Mouse (Mus musculus) spleen, postnatal 14 days (tissue): ENCODE measurements around the gene Mapkapk3.
"Not testable (repeated sequence)": the region's sequence is repeated elsewhere in the genome, so short reads cannot be mapped to it uniquely, and the experiment has no call there.

Experiments
- DNase-seq, 2 experiments: peaks; one replicate each; pipeline ENCODE4 v3.0.0; 2021 to 2022; ENCODE audit warnings: low spot score in 2 of 2

Mapkapk3 gene

GRCm38 (mm10) chr9:107307886-107308285 is 18.2 kb upstream of the Mapkapk3 start:
- DNase-seq, result peak in 1 of 2 experiments; percentile 47

- DNase-seq, result no peak
These were observed 17.6 kb upstream of the Mapkapk3 start for GRCm38 (mm10) chr9:107307099-107307872.

DNA sequence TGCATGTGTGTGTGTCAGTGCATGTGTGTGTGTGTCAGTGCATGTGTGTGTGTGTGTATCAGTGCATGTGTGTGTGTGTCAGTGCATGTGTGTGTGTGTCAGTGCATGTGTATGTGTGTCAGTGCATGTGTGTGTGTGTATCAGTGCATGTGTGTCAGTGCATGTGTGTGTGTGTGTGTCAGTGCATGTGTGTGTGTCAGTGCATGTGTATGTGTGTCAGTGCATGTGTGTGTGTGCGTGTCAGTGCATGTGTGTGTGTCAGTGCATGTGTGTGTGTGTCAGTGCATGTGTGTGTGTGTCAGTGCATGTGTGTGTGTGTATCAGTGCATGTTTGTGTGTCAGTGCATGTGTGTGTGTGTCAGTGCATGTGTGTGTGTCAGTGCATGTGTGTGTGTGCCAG is 17.0 kb upstream of the Mapkapk3 start:
- not testable (repeated sequence) for DNase-seq

GRCm38 (mm10) chr9:107305601-107306542 is 16.2 kb upstream of the Mapkapk3 start:
- no peak for DNase-seq

DNA sequence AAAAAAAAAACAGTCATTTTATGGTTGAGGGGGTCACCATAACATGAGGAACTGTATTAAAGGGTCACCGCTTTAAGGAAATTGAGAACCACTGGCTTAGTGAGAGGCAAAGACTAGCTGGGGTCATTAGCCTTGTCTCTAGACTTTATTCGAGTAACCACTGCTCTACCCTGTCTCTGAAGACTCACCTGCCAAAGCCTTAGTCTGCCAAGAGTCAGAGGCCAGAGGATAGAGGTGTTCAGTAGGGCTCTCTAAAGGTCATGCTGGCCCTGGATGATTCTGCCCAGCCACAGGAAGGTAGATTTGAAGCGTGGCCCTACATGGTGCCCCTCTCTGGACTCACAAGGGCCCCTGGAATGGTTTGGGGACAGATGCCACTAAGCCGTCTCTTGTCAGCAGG is 15.3 kb upstream of the Mapkapk3 start:
- no peak for DNase-seq

DNA sequence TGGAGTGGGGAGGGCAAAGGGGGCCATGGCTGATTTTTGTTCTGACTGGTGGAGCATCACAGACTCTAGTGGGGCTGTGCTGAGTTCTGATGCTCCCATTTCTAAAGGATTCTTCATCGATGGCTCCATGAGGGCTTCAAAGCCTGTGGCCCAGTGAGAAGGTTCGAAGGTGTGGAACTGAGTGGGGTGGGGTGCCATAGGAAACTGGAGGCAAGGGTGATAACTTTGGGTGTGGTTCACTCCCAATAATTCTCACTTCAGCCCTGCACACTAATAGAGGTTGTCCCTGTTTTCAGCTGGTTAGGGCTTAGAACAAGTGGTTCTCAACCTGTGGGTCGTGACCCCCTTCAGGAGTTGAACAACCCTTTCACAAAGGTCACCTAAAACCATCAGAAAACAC is 14.7 kb upstream of the Mapkapk3 start:
- no peak for DNase-seq

DNA sequence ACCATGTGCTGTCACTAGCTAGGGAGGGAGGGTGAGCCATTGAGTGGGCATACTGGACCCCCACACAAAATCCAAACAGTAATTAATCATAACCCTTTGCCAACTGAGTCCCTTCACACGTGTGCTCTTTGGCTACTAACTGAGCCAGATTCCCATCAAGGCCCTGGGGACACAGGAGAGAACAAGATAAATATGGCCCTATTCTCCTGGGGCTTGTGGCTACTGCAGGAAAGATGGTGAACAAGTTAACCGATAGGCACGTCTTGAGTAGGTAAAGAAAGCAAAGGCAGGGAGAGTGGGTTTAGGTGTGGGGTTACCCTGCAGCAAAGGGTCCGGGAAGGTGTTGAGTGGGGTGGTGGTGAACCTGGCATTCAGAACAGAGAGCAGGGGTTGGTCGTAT is 14.2 kb upstream of the Mapkapk3 start:
- no peak for DNase-seq

- DNase-seq, result no peak
These were observed 13.6 kb upstream of the Mapkapk3 start for GRCm38 (mm10) chr9:107303121-107303820.

DNA sequence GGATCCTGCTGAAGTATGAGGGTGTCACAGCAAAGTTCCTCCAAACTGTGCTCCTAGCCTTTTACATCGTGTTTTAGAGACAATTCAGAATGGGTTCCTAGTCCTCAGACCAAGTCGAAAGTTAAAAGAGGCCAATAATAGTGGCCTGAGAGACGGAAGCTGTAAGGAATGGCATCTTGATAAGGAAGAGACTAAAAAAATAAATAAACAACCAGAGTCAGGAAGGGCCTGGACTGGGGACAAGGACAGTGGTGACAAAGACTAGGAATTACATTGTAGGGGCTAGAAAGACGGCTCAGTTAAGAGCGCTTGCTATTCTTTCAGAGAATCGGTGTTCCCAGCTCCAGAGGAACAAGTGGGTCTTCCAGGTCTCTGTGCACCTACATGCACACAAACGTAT is 12.9 kb upstream of the Mapkapk3 start:
- no peak for DNase-seq

GRCm38 (mm10) chr9:107301554-107302331 is 12.1 kb upstream of the Mapkapk3 start:
- no peak for DNase-seq

GRCm38 (mm10) chr9:107300224-107300973 is 10.7 kb upstream of the Mapkapk3 start:
- DNase-seq, result no peak

GRCm38 (mm10) chr9:107299783-107300182 is 10.1 kb upstream of the Mapkapk3 start:
- DNase-seq, result no peak

DNA sequence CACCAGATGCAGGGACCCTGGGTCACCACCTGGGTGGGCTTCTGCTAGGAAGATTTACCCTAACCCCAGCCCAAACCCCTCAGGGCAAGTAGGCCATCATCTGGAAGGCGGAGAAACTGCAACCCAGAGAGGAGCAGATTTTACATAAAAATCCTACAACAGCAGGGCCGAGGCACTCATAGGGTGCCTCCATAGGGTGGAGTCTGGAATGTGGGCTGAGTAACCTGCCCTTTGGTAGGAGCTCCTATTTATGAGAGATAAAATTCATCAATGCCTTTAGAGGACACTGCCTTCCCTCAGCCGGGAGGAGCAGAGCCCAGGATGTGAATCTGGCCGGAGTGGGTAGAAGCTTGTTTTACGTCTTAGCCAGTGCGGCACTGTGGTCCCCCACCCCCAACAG is 9.2 kb upstream of the Mapkapk3 start:
- no peak for DNase-seq

DNA sequence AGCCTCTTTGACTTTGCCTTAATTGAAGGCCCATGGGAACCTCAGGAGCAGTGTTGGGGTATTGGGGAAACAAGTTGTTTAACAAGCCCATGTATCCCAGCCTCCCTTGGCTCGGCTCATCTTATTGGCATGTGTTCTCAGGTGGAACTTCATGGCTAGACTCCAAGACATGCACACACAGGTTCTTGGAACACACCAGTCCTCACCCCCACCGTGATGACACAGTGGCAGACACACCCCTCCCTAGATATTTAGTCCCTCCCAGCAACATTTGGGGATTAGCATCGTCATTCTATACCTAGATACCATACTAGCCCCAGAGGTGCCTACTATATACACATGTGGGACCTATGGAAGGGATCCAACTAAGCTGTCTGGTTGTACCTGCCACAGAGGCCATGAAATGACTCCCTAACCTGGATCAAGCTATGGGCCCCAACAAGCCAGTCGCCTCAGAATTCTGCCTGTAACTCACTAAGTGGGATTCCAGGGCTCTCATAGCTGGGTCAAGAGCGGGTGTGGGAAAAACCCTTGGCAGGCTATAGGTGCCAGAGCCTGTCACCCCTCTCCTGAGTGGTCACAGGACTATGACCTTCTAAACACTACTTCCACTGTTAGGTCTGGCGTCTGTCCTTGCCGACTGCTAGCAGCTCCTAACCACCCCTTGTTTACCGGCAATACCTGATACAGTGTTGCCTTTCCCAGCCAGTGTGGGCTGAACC is 8.5 kb upstream of the Mapkapk3 start:
- no peak for DNase-seq

- no peak for DNase-seq
These were observed 8.0 kb upstream of the Mapkapk3 start for GRCm38 (mm10) chr9:107297658-107298057.

DNA sequence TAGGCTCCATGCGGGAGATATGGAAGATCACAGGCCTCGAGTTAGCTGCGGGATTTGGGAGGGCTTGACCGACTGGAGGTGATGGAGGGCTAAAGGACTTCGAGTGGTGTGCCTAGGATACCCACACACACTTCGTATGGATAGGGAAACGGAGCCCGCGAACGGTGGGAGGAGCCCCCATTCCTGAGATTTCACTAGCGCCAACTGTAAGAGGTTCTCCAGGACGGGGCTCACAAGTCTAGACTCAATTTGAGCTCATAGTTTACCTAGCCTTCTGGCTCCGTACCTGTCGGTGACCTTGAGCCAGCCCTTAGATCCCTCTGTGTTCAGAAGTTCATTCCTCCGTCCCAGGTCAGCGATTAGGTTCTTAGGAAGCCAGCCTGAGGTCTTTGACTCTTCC is 7.4 kb upstream of the Mapkapk3 start:
- no peak for DNase-seq

DNA sequence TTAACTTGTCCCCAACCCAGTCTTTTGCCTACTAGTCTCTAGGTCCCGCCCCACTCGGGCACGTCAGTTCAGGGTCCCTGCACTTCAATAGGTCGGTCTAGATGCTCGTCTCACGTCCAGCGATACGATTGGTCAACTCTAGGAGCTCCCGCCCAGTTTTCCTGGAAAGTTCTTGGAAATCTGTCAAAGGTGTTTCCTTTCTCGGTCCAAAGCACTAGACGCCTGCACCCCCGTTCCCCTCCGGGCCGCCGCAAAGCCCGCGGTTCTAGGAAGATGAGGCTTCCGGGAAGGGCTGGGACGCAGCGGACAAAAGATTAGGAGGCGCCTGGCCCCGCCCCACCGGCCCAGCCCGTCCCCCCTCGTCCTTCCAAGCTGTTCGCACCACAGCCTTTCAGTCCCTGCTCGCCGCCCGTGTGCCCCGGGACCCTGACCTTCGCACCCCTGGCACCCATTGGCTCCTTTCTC is 6.9 kb upstream of the Mapkapk3 start:
- DNase-seq, result peak; percentile 83 to 84

GRCm38 (mm10) chr9:107296041-107296440 is 6.4 kb upstream of the Mapkapk3 start:
- DNase-seq, result no peak

- DNase-seq, result no peak
These were observed 6.2 kb upstream of the Mapkapk3 start, which contains the start of gene Cish for GRCm38 (mm10) chr9:107296016-107296040. Gene Cish (plus strand): TSS chr9:107296026.

GRCm38 (mm10) chr9:107295616-107296015 is 5.9 kb upstream of the Mapkapk3 start:
- no peak for DNase-seq

DNA sequence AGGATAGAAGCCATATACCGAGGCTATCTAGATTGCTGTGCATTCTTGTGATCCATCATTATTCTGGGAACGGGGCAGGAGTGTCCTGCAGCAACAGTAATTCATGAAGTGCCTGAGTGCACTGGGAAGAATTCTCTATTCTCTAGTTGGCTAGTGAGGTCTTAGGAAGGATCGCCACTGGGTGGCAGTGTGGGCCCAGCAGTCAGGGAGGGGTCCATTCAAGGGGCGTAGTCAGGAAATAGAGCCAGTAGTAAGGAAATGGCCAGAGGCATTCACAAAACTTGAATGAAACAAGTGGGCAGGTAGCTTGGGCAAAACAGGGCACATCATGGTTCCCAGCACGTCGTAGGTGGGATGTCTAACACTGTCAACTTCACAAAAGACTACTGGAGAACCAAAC is 4.6 kb upstream of the Mapkapk3 start:
- DNase-seq, result peak; percentile 72 to 79
